Mouse (Mus musculus) midbrain, embryonic 11.5 days (tissue): ENCODE results near the gene Jmjd8. TPM values are rescaled to one million over a fixed set of nuclear protein-coding genes. Genes with fewer than 3 reads are reported as not detected.

Experiments
- microRNA-seq: library from miRNA; unstranded; fragments of <30 nt; microRNA quantifications from one replicate; pipeline ENCODE4, GENCODE M21; 2017
- polyA plus RNA-seq: library from polyadenylated mRNA; unstranded; fragments of >200 nt; fragmentation: Nextera tagmentation; extraction: Ambion mirVana; gene quantifications from 2 replicates; pipeline ENCODE4 v1.2.1, GENCODE M21; 2014

Jmjd8 gene
- polyA plus RNA-seq, 1 experiment from 2014 or later = 54.1 TPM

Small RNA genes within 50 kb of the gene (microRNA-seq; reads per million reads assigned to microRNA genes)
- gene Mir3082 (0.57 reads per million), gene Mir6966 (not detected)

Other genes with a start within 250 kb of the Jmjd8 start
- 19.2 and 20.6 TPM in 2 replicates for gene Lmf1, start 249.8 kb upstream of the Jmjd8 start, polyA plus RNA-seq
- gene Gng13, start 111.7 kb upstream of the Jmjd8 start, polyA plus RNA-seq = 0.77 and 1.3 TPM in 2 replicates
- 15.0 and 17.3 TPM in 2 replicates for gene Chtf18, start 101.4 kb upstream of the Jmjd8 start, polyA plus RNA-seq
- gene Rpusd1, start 101.2 kb upstream of the Jmjd8 start, polyA plus RNA-seq = 16.0 and 19.8 TPM in 2 replicates
- gene Mslnl, start 92.8 kb upstream of the Jmjd8 start, polyA plus RNA-seq = not detected in 2 replicates
- not detected in 2 replicates for gene Msln, start 74.5 kb upstream of the Jmjd8 start, polyA plus RNA-seq
- 22.2 and 23.4 TPM in 2 replicates for gene Narfl, start 55.1 kb upstream of the Jmjd8 start, polyA plus RNA-seq
- gene Haghl, start 43.2 kb upstream of the Jmjd8 start, polyA plus RNA-seq = 76.4 and 77.1 TPM in 2 replicates
- gene Ccdc78, start 42.3 kb upstream of the Jmjd8 start, polyA plus RNA-seq = 0.11 and 0.34 TPM in 2 replicates
- gene Fam173a, start 36.0 kb upstream of the Jmjd8 start, polyA plus RNA-seq = 69.1 and 71.4 TPM in 2 replicates
- not detected in 2 replicates for gene AC134908.4, start 33.2 kb upstream of the Jmjd8 start, polyA plus RNA-seq
- 21.3 and 32.1 TPM in 2 replicates for gene Metrn, start 31.7 kb upstream of the Jmjd8 start, polyA plus RNA-seq
- 11.2 and 12.0 TPM in 2 replicates for gene Fbxl16, start 19.8 kb upstream of the Jmjd8 start, polyA plus RNA-seq
- 23.7 and 27.4 TPM in 2 replicates for gene Wdr24, start 5.2 kb upstream of the Jmjd8 start, polyA plus RNA-seq
- 280 and 296 TPM in 2 replicates for gene Stub1, start 4.5 kb downstream of the Jmjd8 start, polyA plus RNA-seq
- gene Rhbdl1, start 8.4 kb downstream of the Jmjd8 start, polyA plus RNA-seq = 2.3 and 3.2 TPM in 2 replicates
- 0.63 and 1.2 TPM in 2 replicates for gene Gm20683, start 12.9 kb downstream of the Jmjd8 start, polyA plus RNA-seq
- 7.0 and 8.7 TPM in 2 replicates for gene Rhot2, start 16.0 kb downstream of the Jmjd8 start, polyA plus RNA-seq
- 15.7 and 17.8 TPM in 2 replicates for gene Wdr90, start 32.6 kb downstream of the Jmjd8 start, polyA plus RNA-seq
- 6.1 and 7.0 TPM in 2 replicates for gene Mcrip2, start 39.9 kb downstream of the Jmjd8 start, polyA plus RNA-seq
- gene Mettl26, start 46.2 kb downstream of the Jmjd8 start, polyA plus RNA-seq = 57.1 and 60.1 TPM in 2 replicates
- gene Wfikkn1, start 52.0 kb downstream of the Jmjd8 start, polyA plus RNA-seq = 0.91 and 1.1 TPM in 2 replicates
- gene Rab40c, start 90.9 kb downstream of the Jmjd8 start, polyA plus RNA-seq = 15.0 and 15.9 TPM in 2 replicates
- 47.2 and 50.9 TPM in 2 replicates for gene Pigq, start 116.1 kb downstream of the Jmjd8 start, polyA plus RNA-seq
- gene Nhlrc4, start 116.1 kb downstream of the Jmjd8 start, polyA plus RNA-seq = 0.37 TPM in 1 of 2 replicates, not detected in the other
- not detected in 2 replicates for gene A930017K11Rik, start 123.7 kb downstream of the Jmjd8 start, polyA plus RNA-seq
- gene Capn15, start 156.9 kb downstream of the Jmjd8 start, polyA plus RNA-seq = 19.0 and 21.5 TPM in 2 replicates
- gene Rab11fip3, start 240.7 kb downstream of the Jmjd8 start, polyA plus RNA-seq = 18.1 and 18.2 TPM in 2 replicates